Mouse (Mus musculus) intestine, postnatal 0 days (tissue): ENCODE measurements around the gene Odf2l. TPM values are rescaled to one million over a fixed set of nuclear protein-coding genes. Genes with fewer than 3 reads are reported as not detected.

Source experiments
- ATAC-seq: fragments of 200-750 bp; cut with Nextera tagmentation; 2 replicates; pipeline ENCODE4 v1.8.0; 2017; ENCODE audit warnings: mild to moderate bottlenecking, moderate TSS enrichment, moderate library complexity
- H3K27ac ChIP-seq: fragments of 300-500 bp; sonication (generic); 2 replicates; pipeline ENCODE4 v1.5.1; 2014; ENCODE audit warnings: mild to moderate bottlenecking, low read depth, low read length, moderate library complexity
- H3K27me3 ChIP-seq: fragments of 300-500 bp; sonication (generic); replicated peaks from 2 replicates; pipeline ENCODE4 v1.6.1; 2014; ENCODE audit warnings: low read length, mixed read lengths; ENCODE audit not compliant: control insufficient read depth, insufficient read depth
- H3K36me3 ChIP-seq: fragments of 300-500 bp; sonication (generic); 2 replicates; pipeline ENCODE4 v1.6.1; 2014; ENCODE audit warnings: mild to moderate bottlenecking, moderate library complexity; ENCODE audit not compliant: control insufficient read depth, insufficient read depth
- H3K4me1 ChIP-seq: fragments of 300-500 bp; sonication (generic); replicated peaks from 2 replicates; pipeline ENCODE4 v1.6.1; 2014; ENCODE audit warnings: antibody characterized with exemption, low read length, mixed read lengths; ENCODE audit not compliant: control insufficient read depth, insufficient read depth
- H3K4me2 ChIP-seq: fragments of 300-500 bp; sonication (generic); replicated peaks from 2 replicates; pipeline ENCODE4 v1.6.1; 2014; ENCODE audit warnings: low read depth, mild to moderate bottlenecking, moderate library complexity
- H3K4me3 ChIP-seq: fragments of 300-500 bp; sonication (generic); 2 replicates; pipeline ENCODE4 v1.5.1; 2014; ENCODE audit warnings: low read depth, low read length
- H3K9ac ChIP-seq: fragments of 300-500 bp; sonication (generic); 2 replicates; pipeline ENCODE4 v1.6.1; 2014; ENCODE audit warnings: mild to moderate bottlenecking, low read depth, low read length
- H3K9me3 ChIP-seq: fragments of 300-500 bp; sonication (generic); 2 replicates; pipeline ENCODE4 v1.6.1; 2016; ENCODE audit warnings: mixed run types; ENCODE audit not compliant: control insufficient read depth
- CTCF ChIP-seq: sonication (generic); IDR thresholded peaks from 2 replicates; pipeline ENCODE4 v1.5.1; 2016; ENCODE audit warnings: low read depth, mild to moderate bottlenecking, control low read depth, antibody characterized with exemption, moderate library complexity
- WGBS: fragments of 180-500 bp; shearing (Covaris S2); extraction: QIAGEN DNeasy Blood & Tissue Kit; methylation state at CpG from one replicate; pipeline ENCODE4 v1.1.7; 2014; 5-methylcytosine and 5-hydroxymethylcytosine counted together
- polyA plus RNA-seq: library from polyadenylated mRNA; unstranded; fragments of >200 nt; fragmentation: Nextera tagmentation; extraction: Ambion mirVana; gene quantifications from 2 replicates; pipeline ENCODE4 v1.2.1, GENCODE M21; 2015

The Odf2l gene
- polyA plus RNA-seq, 1 experiment from 2014 or later: 11.4 TPM

GRCm38 (mm10) chr3:145126618-145127017 lies 8.2 kb downstream of the Odf2l start:
- Histone ChIP-seq H3K27ac (no peak overlapping the region), H3K4me3 (no peak overlapping the region), H3K4me1 (no peaks in the 10 kb centered on the region), H3K36me3 (peaks cover 16% of the 10 kb centered on the region; the same call in 1 of the 2 replicates), H3K9me3 (no peaks in the 10 kb centered on the region), H3K9ac (no peak overlapping the region), H3K4me2 (no peak overlapping the region), H3K27me3 (no peaks in the 10 kb centered on the region)
- no peak for ATAC-seq
- WGBS: 89% methylated on average over 2 of the region's 2 CpGs
- no peak for TF ChIP-seq CTCF

GRCm38 (mm10) chr3:145129356-145129755 lies 11.0 kb downstream of the Odf2l start:
- H3K36me3 ChIP-seq: peaks cover 29% of the 10 kb centered on the region
- H3K27ac ChIP-seq: no peak overlapping the region
- no peaks in the 10 kb centered on the region for H3K4me1 ChIP-seq
- H3K4me2 ChIP-seq: no peak overlapping the region
- H3K4me3 ChIP-seq: no peak overlapping the region
- H3K9me3 ChIP-seq: no peaks in the 10 kb centered on the region
- no peak for ATAC-seq
- H3K9ac ChIP-seq: no peak overlapping the region
- no peaks in the 10 kb centered on the region for H3K27me3 ChIP-seq
- no peak for TF ChIP-seq CTCF

GRCm38 (mm10) chr3:145131210-145131868 lies 13.0 kb downstream of the Odf2l start:
- TF ChIP-seq CTCF: peak; percentile 83

GRCm38 (mm10) chr3:145140236-145140635 lies 21.8 kb downstream of the Odf2l start:
- no peak for TF ChIP-seq CTCF
- no peaks in the 10 kb centered on the region for H3K9me3 ChIP-seq
- no peak overlapping the region for H3K4me2 ChIP-seq
- no peak overlapping the region for H3K9ac ChIP-seq
- H3K27me3 ChIP-seq: no peaks in the 10 kb centered on the region
- peaks cover 9% of the 10 kb centered on the region for H3K36me3 ChIP-seq
- 72% methylated on average over 4 of the region's 4 CpGs for WGBS
- H3K4me1 ChIP-seq: no peaks in the 10 kb centered on the region
- H3K4me3 ChIP-seq: no peak overlapping the region
- no peak overlapping the region for H3K27ac ChIP-seq
- ATAC-seq: no peak

More at GRCm38 (mm10) chr3:145131210-145131868, 13.0 kb downstream of the Odf2l start:
- Histone ChIP-seq H3K36me3 (peaks cover 28% of the 10 kb centered on the region), H3K4me1 (no peaks in the 10 kb centered on the region), H3K4me2 (no peak overlapping the region), H3K27me3 (no peaks in the 10 kb centered on the region), H3K4me3 (no peak overlapping the region), H3K27ac (no peak overlapping the region), H3K9me3 (no peaks in the 10 kb centered on the region), H3K9ac (no peak overlapping the region)
- WGBS: 13% methylated on average over 3 of the region's 3 CpGs
- ATAC-seq: no peak

- Histone ChIP-seq H3K4me3 (no peak overlapping the region), H3K27ac (no peak overlapping the region), H3K9ac (no peak overlapping the region), H3K36me3 (peaks cover 5% of the 10 kb centered on the region; the same call in 1 of the 2 replicates), H3K27me3 (no peaks in the 10 kb centered on the region), H3K4me2 (no peak overlapping the region), H3K9me3 (no peaks in the 10 kb centered on the region), H3K4me1 (no peaks in the 10 kb centered on the region)
- no peak for ATAC-seq
- TF ChIP-seq CTCF: no peak
Measured at GRCm38 (mm10) chr3:145142925-145143324, 24.5 kb downstream of the Odf2l start.

GRCm38 (mm10) chr3:145143856-145144255 lies 25.5 kb downstream of the Odf2l start:
- Histone ChIP-seq H3K4me1 (no peaks in the 10 kb centered on the region), H3K9me3 (no peaks in the 10 kb centered on the region), H3K27ac (no peak overlapping the region), H3K27me3 (no peaks in the 10 kb centered on the region), H3K9ac (no peak overlapping the region), H3K4me2 (no peak overlapping the region), H3K4me3 (no peak overlapping the region), H3K36me3 (no peaks in the 10 kb centered on the region)
- TF ChIP-seq CTCF: no peak
- 90% methylated on average over 10 of the region's 10 CpGs for WGBS
- ATAC-seq: no peak
